Mouse (Mus musculus) embryonic fibroblast, embryonic 13.5 days (primary cell): ENCODE results near the gene Nav1.

Experiments
- CTCF ChIP-seq: IDR thresholded peaks from 2 replicates; pipeline ENCODE4 v1.5.1; 2011; ENCODE audit warnings: mild to moderate bottlenecking, control low read depth, low read length, moderate library complexity, borderline replicate concordance; ENCODE audit not compliant: insufficient read depth
- POLR2A ChIP-seq: IDR thresholded peaks from 2 replicates; pipeline ENCODE4 v1.6.1; 2011; ENCODE audit warnings: low read depth, mild to moderate bottlenecking, control low read depth, low read length, moderate library complexity

DNA sequence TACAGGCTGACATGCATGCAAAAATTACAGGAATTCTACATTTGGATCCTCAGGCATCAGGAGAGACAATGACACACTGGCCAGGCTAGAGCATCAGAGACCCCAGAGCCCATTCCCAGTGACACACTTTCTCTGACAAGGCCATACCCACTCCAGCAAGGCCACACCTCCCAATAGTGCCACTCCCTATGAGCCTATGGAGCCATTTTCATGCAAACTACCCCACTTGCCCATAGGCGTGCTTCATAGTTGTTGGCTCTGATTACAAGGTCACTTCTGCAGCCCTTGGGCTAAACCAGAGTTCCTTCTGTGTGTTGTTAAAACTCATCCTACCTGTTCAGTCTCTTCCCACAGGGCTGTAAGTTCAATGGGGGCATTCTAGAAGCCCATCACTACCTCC, 25.1 kb upstream of the Nav1 start:
- TF ChIP-seq POLR2A (no peak), CTCF (no peak)
